Mouse (Mus musculus) adrenal gland, adult 2 months (tissue): ENCODE measurements around the gene Lyz1. TPM values are rescaled to one million over a fixed set of nuclear protein-coding genes. Genes with fewer than 3 reads are reported as not detected.
"Not testable (repeated sequence)": the region's sequence is repeated elsewhere in the genome, so short reads cannot be mapped to it uniquely, and the experiment has no call there.

Source experiments
- DNase-seq: peaks from one replicate; pipeline ENCODE4 v3.0.0; 2021
- polyA plus RNA-seq: library from polyadenylated mRNA; depleted of rRNA; stranded (reverse); fragments of >200 nt; gene quantifications from 2 replicates; pipeline ENCODE4 v1.2.3, GENCODE M21; 2012
- total RNA-seq, 2 experiments: library from RNA; stranded (reverse); gene quantifications; 2 replicates each; pipeline ENCODE4 v1.2.3; 2021

Lyz1 gene
- total and polyA plus RNA-seq, 3 experiments, result 1.5 to 22.2 (median 12.3) TPM

DNA sequence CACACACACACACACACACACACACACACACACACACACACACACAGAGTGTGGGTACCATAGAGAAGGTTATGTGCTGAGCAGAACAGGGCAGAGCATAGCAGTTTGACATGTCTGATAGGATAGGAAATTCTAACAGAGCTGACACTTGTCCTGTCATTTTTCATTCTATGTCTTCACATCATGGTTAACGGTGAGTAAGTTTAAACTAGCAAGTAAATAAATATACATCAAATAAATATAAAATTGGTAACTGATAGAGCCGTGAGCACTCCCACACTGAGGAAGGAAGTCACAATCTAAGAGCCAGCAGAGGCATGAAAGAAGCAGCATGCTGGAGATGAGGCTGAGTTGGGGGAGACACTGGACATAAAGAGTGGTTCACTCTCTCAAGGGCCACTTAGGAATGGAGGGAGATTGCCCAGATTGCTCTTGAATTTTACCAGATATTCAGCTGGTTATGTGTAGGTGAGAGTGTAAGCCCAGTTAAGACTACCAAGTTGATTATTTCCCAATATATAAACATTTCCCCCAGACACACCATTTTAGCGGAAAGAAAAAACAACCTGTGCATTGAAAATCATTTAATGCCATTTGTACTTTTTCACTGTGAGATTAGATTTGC is 5.3 kb downstream of the Lyz1 start:
- DNase-seq, result no peak

DNA sequence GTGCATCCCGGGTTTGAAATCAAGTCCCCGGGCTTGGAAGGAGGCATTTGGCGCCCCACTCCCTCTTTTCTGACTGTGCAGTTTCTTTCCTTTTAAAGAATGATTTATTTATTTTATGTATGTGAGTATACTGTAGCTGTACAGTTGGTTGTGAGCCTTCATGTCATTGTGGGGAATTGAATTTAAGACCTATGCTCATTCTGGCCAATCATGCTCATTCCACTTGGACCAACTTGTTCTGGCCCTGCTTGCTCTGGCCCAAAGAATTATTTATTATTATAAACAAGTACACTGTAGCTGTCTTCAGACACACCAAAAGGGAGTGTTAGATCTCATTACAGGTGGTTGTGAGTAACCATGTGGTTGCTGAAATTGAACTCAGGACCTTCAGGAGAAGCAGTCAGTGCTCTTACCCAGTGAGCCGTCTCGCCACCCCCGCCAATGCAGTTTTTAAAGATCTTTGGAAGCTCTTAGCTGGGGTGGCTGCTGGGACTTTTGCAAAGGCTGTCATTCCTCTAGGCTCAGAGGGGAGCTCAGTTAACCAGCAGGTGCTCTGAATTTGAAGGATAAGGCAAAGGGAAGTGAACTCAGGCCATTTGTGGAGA is 6.2 kb downstream of the Lyz1 start:
- DNase-seq, result no peak

DNA sequence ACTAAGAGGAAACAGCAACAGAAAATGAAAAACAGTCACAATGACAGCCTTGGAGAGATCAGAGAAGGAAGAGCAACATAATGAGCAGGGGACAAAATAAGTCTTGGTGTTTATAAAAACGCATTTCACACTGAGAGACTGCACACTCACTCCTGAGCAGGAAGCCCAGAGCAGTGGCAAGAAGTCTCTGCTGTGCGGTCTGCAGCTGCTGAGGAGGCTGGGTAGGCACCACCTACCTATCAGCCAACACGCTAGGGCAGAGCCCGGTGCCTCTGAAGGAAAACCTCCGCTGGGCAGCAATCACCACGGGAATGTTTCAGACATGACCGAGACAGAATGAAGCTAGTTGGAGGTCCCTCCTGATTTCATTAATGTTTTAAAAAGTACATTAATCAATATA is 7.1 kb downstream of the Lyz1 start:
- DNase-seq, result not testable (repeated sequence)

DNA sequence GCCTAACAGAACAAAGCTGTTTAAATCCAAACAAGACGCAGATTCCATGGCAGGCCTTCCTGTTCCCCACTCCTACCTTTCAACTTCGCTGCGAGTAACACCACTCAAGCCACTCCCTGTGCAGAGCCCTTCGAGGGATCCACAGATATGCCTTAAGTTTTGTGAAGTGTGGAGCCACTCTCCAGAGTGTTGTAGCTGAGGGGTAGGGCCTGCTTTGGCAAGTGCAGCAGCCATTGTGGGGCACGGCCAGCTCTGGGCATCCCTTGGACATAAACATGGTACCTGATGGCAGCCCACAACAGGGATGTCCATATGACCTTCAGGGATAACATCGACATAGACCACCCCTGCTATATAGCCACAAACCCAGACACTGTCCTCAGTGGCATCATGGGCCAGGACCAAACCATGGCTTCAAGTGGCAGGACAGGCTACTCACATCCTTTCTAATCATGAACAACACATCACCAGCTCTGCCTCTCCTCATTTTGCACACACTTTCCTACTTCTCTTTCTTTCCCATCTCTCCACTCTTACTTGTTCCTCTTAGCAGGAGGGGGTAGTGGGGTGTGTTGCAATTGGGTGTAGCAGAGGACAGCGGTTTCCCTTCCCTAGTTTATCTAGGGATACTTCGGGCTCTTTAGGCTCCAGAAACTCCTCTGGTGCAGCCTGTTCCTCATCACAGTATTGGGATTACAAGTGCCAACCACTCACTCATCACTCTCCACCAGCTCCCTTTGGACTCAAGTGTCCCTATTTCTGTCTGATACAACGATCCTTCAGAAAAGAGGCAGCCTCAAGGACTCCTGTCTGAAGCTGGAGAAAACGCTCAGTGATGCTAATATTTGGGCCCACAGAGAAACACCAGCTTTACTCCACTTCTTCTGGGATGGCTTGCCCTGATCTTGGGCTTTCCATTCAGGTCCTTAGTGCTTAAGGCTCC is 7.8 kb downstream of the Lyz1 start:
- no peak for DNase-seq

DNA sequence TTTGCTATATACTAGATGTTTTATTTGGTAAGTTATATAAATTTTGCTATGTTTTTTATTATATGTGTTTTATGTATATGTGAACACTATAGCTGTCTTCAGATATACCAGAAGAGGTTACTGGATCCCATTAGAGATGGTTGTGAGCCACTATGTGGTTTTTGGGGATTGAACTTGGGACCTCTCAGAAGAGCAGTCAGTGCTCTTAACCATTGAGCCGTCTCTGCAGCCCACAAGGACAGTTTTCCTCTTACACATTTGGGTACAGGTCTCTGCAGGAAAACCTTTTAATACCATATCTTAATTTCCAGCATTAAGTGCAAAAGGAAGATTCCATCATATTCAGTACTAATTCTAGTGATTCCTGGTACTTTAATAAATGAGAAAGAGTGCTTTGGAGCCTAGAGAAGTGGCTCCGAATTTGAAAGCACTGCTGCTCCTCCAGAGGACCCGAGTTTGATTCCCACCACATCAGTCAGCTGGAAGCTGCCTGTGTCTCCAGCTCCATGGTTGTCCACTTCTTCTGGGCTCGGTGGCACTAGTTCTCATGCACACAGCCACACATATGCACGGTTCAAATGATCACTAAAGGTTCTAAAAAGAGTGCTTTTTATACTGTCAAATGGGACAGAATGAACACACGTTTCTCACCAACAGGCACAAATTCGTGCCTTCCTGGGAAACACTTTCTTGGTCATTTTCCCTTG is 8.6 kb downstream of the Lyz1 start:
- DNase-seq, result no peak

DNA sequence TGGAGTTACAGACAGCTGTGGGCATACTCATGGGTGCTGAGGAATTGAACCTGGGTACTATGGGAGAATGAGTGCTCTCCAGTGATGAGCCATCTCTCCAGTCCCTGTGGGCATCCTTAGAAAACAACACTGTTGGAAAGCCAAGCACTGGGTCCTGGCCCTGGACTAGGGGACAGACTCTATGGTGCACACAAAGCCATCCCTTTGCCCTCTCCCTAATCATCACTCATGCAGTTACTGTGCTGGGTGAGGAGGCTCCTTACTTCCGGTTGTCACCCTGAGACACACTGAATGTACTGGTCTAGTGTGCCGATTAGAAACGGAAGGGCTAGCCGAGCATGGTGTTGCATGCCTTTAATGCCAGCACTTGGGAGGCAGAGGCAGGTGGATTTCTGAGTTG is 9.5 kb downstream of the Lyz1 start:
- not testable (repeated sequence) for DNase-seq

DNA sequence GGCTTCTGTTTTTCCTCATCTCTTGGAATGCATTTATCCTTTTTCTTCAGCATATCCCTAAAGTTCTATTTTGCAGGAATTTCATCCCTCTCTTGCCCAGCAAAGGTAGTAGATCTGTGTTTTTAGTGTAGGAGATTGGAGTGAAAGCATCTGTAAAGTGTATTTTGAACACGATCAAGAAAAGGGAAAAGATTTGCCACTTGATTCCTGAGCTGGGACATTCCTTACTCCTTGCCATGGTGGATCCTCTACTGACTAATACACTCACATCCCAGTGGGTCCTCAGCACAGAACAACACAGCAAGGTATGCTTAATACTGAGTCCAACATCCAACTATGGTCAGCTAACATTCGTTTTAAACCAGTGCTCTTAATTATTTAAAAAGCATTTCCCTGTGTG is 10.1 kb downstream of the Lyz1 start:
- no peak for DNase-seq

DNA sequence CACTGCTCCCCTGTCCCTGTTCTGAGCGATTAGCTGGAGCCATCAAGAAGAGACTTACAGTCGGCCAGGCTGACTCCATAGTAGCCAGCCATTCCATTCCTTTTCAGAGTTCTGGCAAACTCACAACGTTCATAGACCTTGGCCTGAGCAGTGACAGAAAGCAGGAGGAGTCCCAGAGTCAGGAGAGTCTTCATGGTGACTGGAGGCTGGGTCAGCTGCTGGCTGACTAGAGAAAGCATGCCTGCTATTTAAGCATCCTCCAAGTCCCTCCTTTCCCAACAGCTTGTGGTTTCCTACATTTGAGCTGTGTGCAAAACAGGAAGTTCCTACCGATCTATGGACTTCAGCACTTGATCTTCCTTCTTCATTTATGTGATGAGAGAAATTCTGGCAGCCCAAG is 10.6 kb downstream of the Lyz1 start, which contains the start of gene Lyz2:
Lyz2 (minus strand) TSS at position 273 of the 400 bp plus-strand sequence.
- DNase-seq, result peak; percentile 10

DNA sequence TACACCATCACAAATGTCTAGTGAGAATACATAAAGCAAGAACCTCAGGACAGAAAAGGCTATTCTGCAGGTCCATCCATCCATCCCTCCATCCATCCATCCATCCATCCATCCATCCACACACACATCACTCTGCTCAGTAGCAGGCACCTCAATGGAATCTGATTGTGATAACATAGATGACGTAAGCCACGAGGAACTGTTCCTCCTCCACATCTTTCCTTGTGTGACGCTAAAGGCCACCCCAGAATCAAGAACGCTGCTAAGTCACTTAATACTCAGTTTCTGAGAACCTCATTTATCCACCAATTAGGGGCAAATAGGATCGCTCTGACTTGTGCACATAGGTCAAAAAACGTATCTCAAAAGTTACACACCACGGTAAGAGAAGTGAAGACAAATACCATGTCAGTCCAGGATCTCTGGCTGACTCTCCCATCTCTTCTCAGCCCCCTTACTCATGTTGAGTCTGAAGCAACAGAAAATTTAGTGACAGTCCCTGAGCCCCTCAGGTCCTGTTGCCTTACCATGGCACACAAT is 11.2 kb downstream of the Lyz1 start:
- no peak for DNase-seq

DNA sequence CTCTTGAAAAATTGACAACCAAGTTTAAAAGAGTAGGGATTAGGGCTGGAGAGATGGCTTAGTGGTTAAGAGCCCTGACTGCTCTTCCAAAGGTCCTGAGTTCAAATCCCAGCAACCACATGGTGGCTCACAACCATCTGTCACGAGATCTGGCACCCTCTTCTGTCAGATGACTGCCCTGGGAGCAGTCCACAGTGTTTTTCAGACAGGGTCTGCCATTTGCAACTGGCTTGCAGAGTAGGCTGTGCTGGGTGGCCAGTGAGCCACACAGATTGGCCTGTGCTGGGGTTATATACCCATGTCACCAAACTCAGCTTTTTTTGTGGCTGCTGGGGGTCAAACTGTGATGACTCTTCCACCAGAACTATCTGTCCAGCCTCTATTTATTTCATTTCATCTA is 12.7 kb downstream of the Lyz1 start:
- no peak for DNase-seq

DNA sequence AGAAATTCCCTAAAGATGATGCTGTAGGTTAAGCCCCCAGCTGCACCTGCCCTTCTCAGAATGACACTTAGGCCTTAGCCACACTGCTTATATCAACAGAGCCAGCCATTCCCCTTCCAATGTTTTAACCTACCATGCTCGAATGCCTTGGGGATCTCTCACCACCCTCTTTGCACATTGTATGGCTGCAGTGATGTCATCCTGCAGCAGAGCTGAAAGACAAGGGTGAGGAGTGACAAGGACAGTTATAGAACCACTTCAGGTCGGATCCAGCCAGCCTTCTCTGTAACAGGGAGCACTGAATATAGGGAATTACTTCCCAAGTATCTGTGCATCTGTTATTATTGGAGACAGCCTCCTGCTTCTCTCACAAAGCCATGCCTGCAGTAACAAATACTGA is 14.2 kb downstream of the Lyz1 start:
- DNase-seq, result not testable (repeated sequence)

DNA sequence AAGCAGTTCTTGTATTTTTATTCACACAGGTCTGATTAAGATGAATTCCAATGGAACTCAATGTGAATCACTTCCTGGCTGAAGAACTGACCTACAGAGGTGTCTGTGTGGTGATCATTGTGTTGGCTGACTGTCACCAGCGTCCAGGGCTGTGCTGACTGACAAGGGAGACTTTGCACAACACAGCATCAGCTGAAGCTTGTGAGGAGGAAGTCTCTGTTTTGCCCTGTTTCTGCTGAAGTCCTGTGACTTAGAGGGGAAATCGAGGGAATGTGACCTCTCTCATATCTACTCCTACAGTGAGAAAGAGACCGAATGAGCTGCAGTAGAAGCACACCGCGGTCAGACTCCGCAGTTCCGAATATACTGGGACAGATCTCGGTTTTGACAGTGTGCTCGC is 14.9 kb downstream of the Lyz1 start:
- not testable (repeated sequence) for DNase-seq

DNA sequence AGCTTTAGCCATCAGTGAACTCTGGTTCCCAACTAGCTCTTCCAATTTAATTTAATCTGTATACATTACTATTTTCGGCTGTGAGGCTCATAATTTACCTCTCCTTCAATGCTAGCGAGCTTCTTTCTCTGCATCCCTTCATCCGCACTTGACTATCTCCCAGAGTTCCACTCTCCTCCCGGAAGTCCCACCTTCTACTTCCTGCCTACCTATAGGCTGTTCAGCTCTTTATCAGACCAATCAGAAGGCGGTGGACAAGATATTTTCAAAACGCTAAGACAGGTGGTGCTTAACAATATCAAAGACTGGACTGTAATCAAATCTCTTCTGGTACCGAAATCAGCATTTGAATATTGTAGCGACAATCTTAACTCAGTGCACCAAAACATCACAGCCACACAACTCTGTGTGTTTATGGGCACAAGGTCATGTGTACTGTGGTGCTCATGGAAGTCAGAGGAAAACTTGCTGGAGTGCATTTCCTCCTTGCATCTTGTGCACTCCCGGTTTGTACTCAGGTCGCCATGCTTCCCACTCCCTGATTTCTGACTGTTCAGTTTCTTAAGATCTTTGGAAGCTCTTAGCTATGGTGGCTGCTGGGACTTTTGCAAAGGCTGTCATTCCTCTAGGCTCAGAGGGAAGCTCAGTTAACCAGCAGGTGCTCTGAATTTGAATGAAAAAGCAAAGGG is 16.8 kb downstream of the Lyz1 start:
- DNase-seq, result no peak

DNA sequence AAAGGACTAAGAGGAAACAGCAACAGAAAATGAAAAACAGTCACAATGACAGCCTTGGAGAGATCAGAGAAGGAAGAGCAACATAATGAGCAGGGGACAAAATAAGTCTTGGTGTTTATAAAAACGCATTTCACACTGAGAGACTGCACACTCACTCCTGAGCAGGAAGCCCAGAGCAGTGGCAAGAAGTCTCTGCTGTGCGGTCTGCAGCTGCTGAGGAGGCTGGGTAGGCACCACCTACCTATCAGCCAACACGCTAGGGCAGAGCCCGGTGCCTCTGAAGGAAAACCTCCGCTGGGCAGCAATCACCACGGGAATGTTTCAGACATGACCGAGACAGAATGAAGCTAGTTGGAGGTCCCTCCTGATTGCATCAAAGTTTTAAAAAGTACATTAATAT is 18.0 kb downstream of the Lyz1 start:
- not testable (repeated sequence) for DNase-seq

DNA sequence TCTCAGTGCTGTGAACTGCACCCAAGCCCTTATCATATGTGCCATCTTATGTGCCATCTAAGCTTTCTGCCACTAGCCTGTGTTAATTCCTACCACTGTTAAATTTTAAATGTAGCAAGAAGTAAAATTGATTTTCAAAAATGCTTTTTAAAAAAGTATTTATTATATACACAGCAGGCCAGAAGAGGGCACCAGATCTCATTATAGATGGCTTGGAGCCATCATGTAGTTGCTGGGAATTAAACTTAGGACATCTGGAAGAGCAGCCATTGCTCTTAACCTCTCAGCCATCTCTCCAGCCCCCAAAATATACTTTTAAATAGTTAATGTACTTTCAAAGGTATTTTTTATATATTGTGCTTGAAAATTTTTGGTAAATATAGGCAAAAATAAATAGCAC is 20.6 kb downstream of the Lyz1 start:
- DNase-seq, result no peak

DNA sequence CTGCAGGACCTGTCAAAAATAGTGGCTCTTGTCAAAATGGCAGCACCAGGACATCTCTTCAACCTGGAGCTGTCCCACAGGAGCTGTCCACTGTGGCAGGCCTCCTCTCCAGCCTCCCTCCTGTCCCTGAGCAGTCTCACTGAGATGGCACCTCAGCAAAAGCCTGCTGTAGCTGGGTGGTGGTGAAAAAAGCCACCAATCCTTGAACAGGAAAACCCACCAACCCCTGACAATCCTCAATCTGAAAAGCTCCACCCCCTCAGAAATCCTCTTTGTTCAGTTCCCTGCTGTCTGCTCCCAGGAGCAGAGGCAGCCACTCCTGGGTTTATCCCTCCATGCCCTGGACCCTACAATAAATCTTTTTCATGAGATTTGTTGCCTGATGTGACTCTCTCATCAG is 32.8 kb downstream of the Lyz1 start:
- DNase-seq, result no peak

DNA sequence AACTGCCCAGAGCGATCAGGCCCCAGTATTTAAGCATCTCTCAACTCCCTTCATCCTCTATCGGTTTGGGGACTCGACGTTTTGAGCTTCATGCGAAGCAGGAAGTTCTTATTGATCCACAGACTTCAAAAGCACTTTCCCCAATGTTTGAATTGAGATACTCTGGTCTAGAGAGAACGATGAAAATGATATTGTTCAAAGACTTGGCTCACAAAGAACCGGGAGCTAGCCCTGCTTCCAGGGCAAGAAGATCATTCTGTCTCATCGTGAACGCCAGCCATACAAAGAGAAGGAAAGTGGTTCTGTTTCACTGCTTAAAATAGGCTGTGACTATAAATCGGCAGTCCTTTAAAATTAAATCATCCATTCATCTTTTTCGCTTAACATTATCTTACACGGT is 54.1 kb downstream of the Lyz1 start, which contains the start of gene 9530003J23Rik:
9530003J23Rik (minus strand) TSS at position 101 of the 400 bp plus-strand sequence.
- DNase-seq, result no peak
